Mouse (Mus musculus) frontal cortex, postnatal 25 days (tissue): ENCODE data around the gene Rbm4b.
A peak's percentile ranks its signal among the peaks of the same experiment; 100 is the strongest.

ENCODE experiments used
- DNase-seq, 2 experiments: peaks; one replicate each; pipeline ENCODE4 v3.0.0; 2022; ENCODE audit warnings: low spot score in 2 of 2

Rbm4b gene

GRCm38 (mm10) chr19:4756193-4756911 is at the start of gene Rbm4b:
Gene Rbm4b, plus strand, starts transcription at chr19:4756497.
- peak; percentile 94 to 96 for DNase-seq

- DNase-seq: no peak
Observed at GRCm38 (mm10) chr19:4708765-4709164, 47.5 kb upstream of the Rbm4b start.

GRCm38 (mm10) chr19:4711098-4711600 is 45.1 kb upstream of the Rbm4b start, which contains the start of gene Sptbn2:
Gene Sptbn2, plus strand, starts transcription at chr19:4711167.
- DNase-seq: peak; percentile 54 to 65

GRCm38 (mm10) chr19:4711601-4712155 is 44.6 kb upstream of the Rbm4b start:
- DNase-seq: no peak

- no peak for DNase-seq
Observed at GRCm38 (mm10) chr19:4712156-4712780, 44.0 kb upstream of the Rbm4b start.

- DNase-seq: no peak
Observed at GRCm38 (mm10) chr19:4712781-4713526, 43.3 kb upstream of the Rbm4b start.

- no peak for DNase-seq
Observed at GRCm38 (mm10) chr19:4713886-4714285, 42.4 kb upstream of the Rbm4b start.

- DNase-seq: no peak
Observed at GRCm38 (mm10) chr19:4716756-4717155, 39.5 kb upstream of the Rbm4b start.

- no peak for DNase-seq
Observed at GRCm38 (mm10) chr19:4717281-4717680, 39.0 kb upstream of the Rbm4b start.

GRCm38 (mm10) chr19:4718716-4719115 is 37.6 kb upstream of the Rbm4b start:
- DNase-seq: no peak

- DNase-seq: no peak
Observed at GRCm38 (mm10) chr19:4719351-4719764, 36.9 kb upstream of the Rbm4b start.

GRCm38 (mm10) chr19:4720112-4720511 is 36.2 kb upstream of the Rbm4b start:
- DNase-seq: no peak

- no peak for DNase-seq
Observed at GRCm38 (mm10) chr19:4720671-4721244, 35.5 kb upstream of the Rbm4b start.

GRCm38 (mm10) chr19:4729186-4729585 is 27.1 kb upstream of the Rbm4b start:
- DNase-seq: no peak

GRCm38 (mm10) chr19:4733052-4733451 is 23.2 kb upstream of the Rbm4b start:
- DNase-seq: no peak

GRCm38 (mm10) chr19:4737866-4738265 is 18.4 kb upstream of the Rbm4b start:
- DNase-seq: no peak

- no peak for DNase-seq
Observed at GRCm38 (mm10) chr19:4739053-4739452, 17.2 kb upstream of the Rbm4b start.

- no peak for DNase-seq
Observed at GRCm38 (mm10) chr19:4739762-4740161, 16.5 kb upstream of the Rbm4b start.

GRCm38 (mm10) chr19:4741482-4741881 is 14.8 kb upstream of the Rbm4b start:
- DNase-seq: no peak

- no peak for DNase-seq
Observed at GRCm38 (mm10) chr19:4742229-4742628, 14.1 kb upstream of the Rbm4b start.

- no peak for DNase-seq
Observed at GRCm38 (mm10) chr19:4743524-4743923, 12.8 kb upstream of the Rbm4b start.

- no peak for DNase-seq
Observed at GRCm38 (mm10) chr19:4744026-4744425, 12.3 kb upstream of the Rbm4b start.
